Mouse (Mus musculus) liver, embryonic 14.5 days (tissue): ENCODE measurements around the gene Mitf.

Experiments used
- CTCF ChIP-seq: IDR thresholded peaks from 2 replicates; pipeline ENCODE4 v1.5.1; 2016; ENCODE audit warnings: antibody characterized with exemption, low read depth, control low read depth
- EP300 ChIP-seq: IDR thresholded peaks from 2 replicates; pipeline ENCODE4 v1.6.1; 2016; ENCODE audit warnings: antibody characterized with exemption, low read depth

DNA sequence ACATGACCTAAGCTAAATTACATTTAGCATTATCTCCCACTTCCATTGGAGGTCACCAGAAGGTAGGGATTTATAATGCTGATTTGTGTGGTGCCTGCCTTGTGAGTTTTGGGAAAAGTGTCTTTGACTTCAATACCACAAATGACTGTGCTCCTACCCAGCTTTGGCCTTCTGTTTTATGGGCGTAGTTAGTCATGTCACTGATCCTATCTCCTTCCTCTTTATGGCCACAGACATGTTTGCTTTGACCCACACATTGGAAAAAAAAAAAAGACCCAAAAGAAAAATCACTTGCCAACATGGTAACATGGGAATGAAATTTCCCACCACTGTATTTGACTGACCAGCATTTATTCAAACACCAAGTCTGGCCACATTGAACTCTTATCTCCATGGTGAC is 95.4 kb downstream of the Mitf start:
- TF ChIP-seq CTCF, result no peak
- TF ChIP-seq EP300, result no peak
